Mouse (Mus musculus) lung, embryonic 16.5 days (tissue): ENCODE results near the gene Rhpn2. TPM values are rescaled to one million over a fixed set of nuclear protein-coding genes. Genes with fewer than 3 reads are reported as not detected.
A peak's percentile ranks its signal among the peaks of the same experiment; 100 is the strongest.

Experiments used
- ATAC-seq: fragments of 200-750 bp; cut with Nextera tagmentation; 2 replicates; pipeline ENCODE4 v1.8.0; 2017; ENCODE audit warnings: low read depth, mild to moderate bottlenecking, moderate library complexity
- H3K27ac ChIP-seq: fragments of 300-500 bp; sonication (generic); 2 replicates; pipeline ENCODE4 v1.5.1; 2014; ENCODE audit warnings: mild to moderate bottlenecking, control low read depth, low read length
- H3K27me3 ChIP-seq: fragments of 300-500 bp; sonication (generic); 2 replicates; pipeline ENCODE4 v1.6.1; 2014; ENCODE audit warnings: low read depth, low read length, mixed read lengths; ENCODE audit not compliant: control insufficient read depth, insufficient read depth
- H3K36me3 ChIP-seq: fragments of 300-500 bp; sonication (generic); 2 replicates; pipeline ENCODE4 v1.6.1; 2014; ENCODE audit warnings: low read length; ENCODE audit not compliant: control insufficient read depth, insufficient read depth
- H3K4me1 ChIP-seq: fragments of 300-500 bp; sonication (generic); replicated peaks from 2 replicates; pipeline ENCODE4 v1.6.1; 2014; ENCODE audit warnings: low read length, mixed read lengths; ENCODE audit not compliant: control insufficient read depth, insufficient read depth
- H3K4me2 ChIP-seq: fragments of 300-500 bp; sonication (generic); 2 replicates; pipeline ENCODE4 v1.6.1; 2014; ENCODE audit warnings: low read depth, low read length, control low read depth
- H3K4me3 ChIP-seq: fragments of 300-500 bp; sonication (generic); 2 replicates; pipeline ENCODE4 v1.5.1; 2014; ENCODE audit warnings: mild to moderate bottlenecking, low read length, control low read depth
- H3K9ac ChIP-seq: fragments of 300-500 bp; sonication (generic); 2 replicates; pipeline ENCODE4 v1.6.1; 2014; ENCODE audit warnings: low read length, control low read depth
- H3K9me3 ChIP-seq: fragments of 300-500 bp; sonication (generic); 2 replicates; pipeline ENCODE4 v1.6.1; 2016; ENCODE audit warnings: low read length; ENCODE audit not compliant: control insufficient read depth
- WGBS: fragments of 180-500 bp; shearing (Covaris S2); extraction: QIAGEN DNeasy Blood & Tissue Kit; methylation state at CpG from one replicate; pipeline ENCODE4 v1.1.7; 2014; 5-methylcytosine and 5-hydroxymethylcytosine counted together
- polyA plus RNA-seq: library from polyadenylated mRNA; unstranded; fragments of >200 nt; fragmentation: Nextera tagmentation; extraction: Ambion mirVana; gene quantifications from 2 replicates; pipeline ENCODE4 v1.2.1, GENCODE M21; 2015

Gene Rhpn2
- polyA plus RNA-seq, 1 experiment from 2014 or later = 6.6 TPM

DNA sequence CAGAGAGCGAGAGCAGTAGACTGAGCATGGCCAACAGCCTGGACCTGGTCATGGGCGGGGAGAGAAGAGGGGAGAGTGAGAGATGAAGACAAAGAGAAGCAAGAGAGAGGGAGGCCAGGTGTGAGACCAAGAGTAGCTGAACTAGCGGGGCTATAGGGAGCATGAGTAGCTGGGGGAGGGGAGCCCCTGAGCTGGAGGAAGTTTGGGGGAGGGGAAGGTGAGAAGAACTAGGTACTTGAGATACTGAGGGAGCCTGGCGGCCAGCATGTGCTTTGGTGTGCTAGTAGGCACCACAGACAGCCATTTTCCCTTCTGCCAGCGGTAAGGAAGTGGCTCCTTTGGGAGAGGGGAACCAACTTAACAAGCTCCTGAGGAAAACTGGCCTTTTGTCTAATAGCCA lies 81.3 kb downstream of the Rhpn2 start:
- H3K9me3 ChIP-seq = no peaks in the 10 kb centered on the region
- H3K4me2 ChIP-seq = no peak overlapping the region
- H3K27ac ChIP-seq = no peak overlapping the region
- WGBS = 51% methylated on average over 5 of the region's 5 CpGs
- peak; percentile 38; the same call in 1 of the 2 replicates for ATAC-seq
- peaks cover 35% of the 10 kb centered on the region for H3K36me3 ChIP-seq
- no peak overlapping the region for H3K9ac ChIP-seq
- no peaks in the 10 kb centered on the region for H3K4me1 ChIP-seq
- no peaks in the 10 kb centered on the region for H3K27me3 ChIP-seq
- no peak overlapping the region for H3K4me3 ChIP-seq

DNA sequence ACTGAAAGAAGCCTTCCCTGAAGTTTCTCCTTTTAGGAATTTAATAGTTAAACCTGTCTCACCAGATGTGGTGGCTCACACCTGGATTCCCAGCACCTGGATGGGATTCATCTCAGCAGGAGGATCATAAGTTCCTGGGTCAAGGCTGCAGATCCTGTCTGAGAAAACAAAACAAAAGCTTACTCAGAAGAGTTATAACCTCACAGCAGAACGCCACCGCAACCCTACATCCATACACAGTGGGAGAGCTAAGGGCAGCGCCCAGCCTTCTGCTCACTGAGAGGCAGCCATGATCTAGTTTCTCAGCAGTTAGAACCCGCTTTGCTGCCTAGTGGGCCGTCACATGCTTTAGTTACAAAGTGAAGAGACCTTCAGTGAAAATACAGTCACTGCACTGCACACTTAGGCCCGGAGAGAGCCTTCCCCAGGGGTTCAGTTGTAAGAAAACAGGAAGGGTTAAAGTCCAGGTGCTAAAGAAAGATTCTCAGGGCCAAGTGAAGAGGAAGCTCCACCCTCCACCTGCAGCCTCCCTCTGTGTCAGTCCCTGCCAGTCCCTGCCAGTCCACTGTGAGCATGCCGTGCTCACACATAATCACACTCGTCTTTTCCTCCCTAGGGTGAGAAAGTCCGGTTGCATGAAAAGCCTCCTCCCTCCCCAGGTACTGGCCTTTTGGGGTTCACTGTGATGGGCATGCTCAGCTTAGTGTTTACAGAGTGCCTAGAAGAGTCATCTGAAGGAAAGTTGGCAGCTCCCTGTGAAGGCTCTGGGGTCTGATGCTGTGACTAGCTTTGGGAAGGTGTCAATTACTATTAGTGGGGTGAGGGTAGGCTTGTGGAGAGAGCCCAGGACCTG lies 82.1 kb downstream of the Rhpn2 start:
- H3K9me3 ChIP-seq = no peaks in the 10 kb centered on the region
- no peaks in the 10 kb centered on the region for H3K27me3 ChIP-seq
- WGBS = 74% methylated on average over 9 of the region's 9 CpGs
- ATAC-seq = no peak
- H3K4me1 ChIP-seq = no peaks in the 10 kb centered on the region
- H3K9ac ChIP-seq = no peak overlapping the region
- no peak overlapping the region for H3K27ac ChIP-seq
- no peak overlapping the region for H3K4me3 ChIP-seq
- H3K4me2 ChIP-seq = no peak overlapping the region
- H3K36me3 ChIP-seq = peaks cover 32% of the 10 kb centered on the region

DNA sequence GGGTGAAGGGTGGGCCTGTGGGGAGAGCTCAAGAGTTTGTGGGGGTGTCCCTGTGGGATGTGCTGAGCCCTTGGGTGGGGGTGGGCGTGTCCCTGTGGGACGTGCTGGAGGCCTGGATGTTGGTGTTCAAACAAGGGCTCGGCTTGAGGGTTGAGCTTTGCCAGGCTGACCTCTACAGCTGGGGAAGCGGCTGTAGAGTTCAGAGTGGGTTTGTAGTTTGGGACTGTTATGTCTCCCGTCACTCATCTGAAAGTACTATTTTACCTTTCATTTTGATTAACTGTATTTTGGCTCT lies 82.6 kb downstream of the Rhpn2 start:
- ATAC-seq = no peak
- Histone ChIP-seq H3K4me3 (no peak overlapping the region), H3K4me2 (no peak overlapping the region), H3K4me1 (no peaks in the 10 kb centered on the region), H3K27ac (no peak overlapping the region), H3K9ac (no peak overlapping the region), H3K9me3 (no peaks in the 10 kb centered on the region), H3K27me3 (no peaks in the 10 kb centered on the region), H3K36me3 (peaks cover 32% of the 10 kb centered on the region)
- 76% methylated on average over 5 of the region's 5 CpGs for WGBS

DNA sequence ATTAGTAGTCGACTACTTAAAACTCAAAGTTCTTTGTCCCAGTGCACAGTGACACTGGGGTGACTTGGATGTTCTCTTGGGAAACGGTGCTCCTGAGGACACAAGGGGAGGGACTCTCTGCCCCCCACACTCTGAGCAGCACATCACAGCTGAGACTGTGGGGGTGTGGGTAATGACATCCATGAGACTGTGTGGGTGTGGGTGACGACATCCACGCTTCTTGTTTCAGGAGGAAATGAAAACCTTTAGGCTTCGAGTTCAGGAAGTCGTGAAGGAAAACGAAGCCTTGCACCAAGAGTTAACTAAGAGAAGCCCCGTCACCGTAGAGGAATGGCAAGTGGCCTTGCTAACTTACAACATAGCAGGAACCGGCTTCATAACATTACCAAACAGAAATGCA lies 89.1 kb downstream of the Rhpn2 start:
- Histone ChIP-seq H3K27ac (no peak overlapping the region), H3K4me3 (no peak overlapping the region), H3K9ac (no peak overlapping the region), H3K4me1 (no peaks in the 10 kb centered on the region), H3K4me2 (no peak overlapping the region), H3K9me3 (no peaks in the 10 kb centered on the region), H3K36me3 (peaks cover 47% of the 10 kb centered on the region), H3K27me3 (no peaks in the 10 kb centered on the region)
- no peak for ATAC-seq
- WGBS = 81% methylated on average over 10 of the region's 10 CpGs

DNA sequence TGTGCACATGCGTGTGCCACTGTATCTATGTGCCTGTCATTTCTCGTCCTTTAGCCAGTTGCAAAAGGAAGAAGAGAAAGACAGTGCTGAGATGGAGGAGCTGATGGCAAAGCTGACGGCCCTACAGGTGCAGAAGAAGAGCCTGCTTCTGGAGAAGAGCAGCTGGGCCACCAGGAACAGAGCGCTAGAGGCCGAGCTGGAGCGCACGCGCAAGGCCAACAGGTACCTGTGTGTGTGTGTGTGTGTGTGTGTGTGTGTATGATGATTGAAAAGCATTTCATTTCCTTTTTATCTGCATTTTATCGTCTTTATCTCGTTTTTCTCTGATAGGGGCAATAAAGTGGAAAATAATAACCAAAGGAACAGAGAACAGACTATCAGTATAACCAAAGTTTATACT lies 94.2 kb downstream of the Rhpn2 start:
- Histone ChIP-seq H3K4me3 (no peak overlapping the region), H3K36me3 (peaks cover 48% of the 10 kb centered on the region), H3K27ac (no peak overlapping the region), H3K4me2 (no peak overlapping the region), H3K9me3 (no peaks in the 10 kb centered on the region), H3K9ac (no peak overlapping the region), H3K4me1 (no peaks in the 10 kb centered on the region), H3K27me3 (no peaks in the 10 kb centered on the region)
- ATAC-seq = no peak
- 93% methylated on average over 10 of the region's 10 CpGs for WGBS

DNA sequence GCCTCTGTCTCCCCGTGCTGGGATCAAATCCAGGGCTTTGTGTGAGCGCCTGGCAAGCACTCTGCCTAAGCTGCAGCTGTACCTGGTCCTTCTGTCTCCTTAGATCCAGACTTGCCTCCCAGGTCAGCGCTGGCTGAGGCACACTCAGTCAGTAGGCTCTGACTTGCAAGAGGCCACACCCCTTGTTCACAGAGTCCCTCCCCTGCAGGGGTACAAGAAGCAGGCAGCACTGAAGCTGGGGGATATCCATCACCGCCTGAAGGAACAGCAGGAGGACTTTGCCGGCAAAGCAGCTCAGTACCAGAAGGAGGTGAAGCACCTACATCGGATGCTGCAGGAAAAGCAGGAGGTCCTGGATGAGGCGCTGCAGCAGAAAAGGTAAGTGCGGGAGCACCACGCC lies 101.3 kb downstream of the Rhpn2 start:
- no peak overlapping the region for H3K27ac ChIP-seq
- H3K27me3 ChIP-seq = no peaks in the 10 kb centered on the region
- H3K36me3 ChIP-seq = peaks cover 51% of the 10 kb centered on the region
- no peak for ATAC-seq
- H3K9ac ChIP-seq = no peak overlapping the region
- WGBS = 81% methylated on average over 9 of the region's 9 CpGs
- H3K9me3 ChIP-seq = no peaks in the 10 kb centered on the region
- no peak overlapping the region for H3K4me3 ChIP-seq
- H3K4me1 ChIP-seq = no peaks in the 10 kb centered on the region
- H3K4me2 ChIP-seq = no peak overlapping the region

Other genes with a start within 250 kb of the Rhpn2 start
- gene Cebpa, start 214.9 kb upstream of the Rhpn2 start, polyA plus RNA-seq = 7.5 and 9.4 TPM in 2 replicates
- gene Slc7a10, start 147.8 kb upstream of the Rhpn2 start, polyA plus RNA-seq = 5.3 and 6.2 TPM in 2 replicates
- 5.9 and 6.7 TPM in 2 replicates for gene Lrp3, start 118.7 kb upstream of the Rhpn2 start, polyA plus RNA-seq
- gene Gpatch1, start 15.7 kb upstream of the Rhpn2 start, polyA plus RNA-seq = 15.5 and 16.5 TPM in 2 replicates
- gene Faap24, start 62.7 kb downstream of the Rhpn2 start, polyA plus RNA-seq = 20.0 and 21.0 TPM in 2 replicates
- 54.1 and 54.4 TPM in 2 replicates for gene Cep89, start 62.9 kb downstream of the Rhpn2 start, polyA plus RNA-seq
- 0.14 and 0.31 TPM in 2 replicates for gene Slc7a9, start 114.6 kb downstream of the Rhpn2 start, polyA plus RNA-seq
- 0.15 and 0.33 TPM in 2 replicates for gene Tdrd12, start 203.6 kb downstream of the Rhpn2 start, polyA plus RNA-seq
- gene Nudt19, start 222.1 kb downstream of the Rhpn2 start, polyA plus RNA-seq = 41.6 and 42.1 TPM in 2 replicates